Mouse (Mus musculus): ENCODE measurements around the gene B4galnt4. TPM values are rescaled to one million over a fixed set of nuclear protein-coding genes. Genes with fewer than 3 reads are reported as not detected.

The B4galnt4 gene
- polyA plus RNA-seq (2012) = 5.3 and 7.4 TPM in 2 replicates

DNA sequence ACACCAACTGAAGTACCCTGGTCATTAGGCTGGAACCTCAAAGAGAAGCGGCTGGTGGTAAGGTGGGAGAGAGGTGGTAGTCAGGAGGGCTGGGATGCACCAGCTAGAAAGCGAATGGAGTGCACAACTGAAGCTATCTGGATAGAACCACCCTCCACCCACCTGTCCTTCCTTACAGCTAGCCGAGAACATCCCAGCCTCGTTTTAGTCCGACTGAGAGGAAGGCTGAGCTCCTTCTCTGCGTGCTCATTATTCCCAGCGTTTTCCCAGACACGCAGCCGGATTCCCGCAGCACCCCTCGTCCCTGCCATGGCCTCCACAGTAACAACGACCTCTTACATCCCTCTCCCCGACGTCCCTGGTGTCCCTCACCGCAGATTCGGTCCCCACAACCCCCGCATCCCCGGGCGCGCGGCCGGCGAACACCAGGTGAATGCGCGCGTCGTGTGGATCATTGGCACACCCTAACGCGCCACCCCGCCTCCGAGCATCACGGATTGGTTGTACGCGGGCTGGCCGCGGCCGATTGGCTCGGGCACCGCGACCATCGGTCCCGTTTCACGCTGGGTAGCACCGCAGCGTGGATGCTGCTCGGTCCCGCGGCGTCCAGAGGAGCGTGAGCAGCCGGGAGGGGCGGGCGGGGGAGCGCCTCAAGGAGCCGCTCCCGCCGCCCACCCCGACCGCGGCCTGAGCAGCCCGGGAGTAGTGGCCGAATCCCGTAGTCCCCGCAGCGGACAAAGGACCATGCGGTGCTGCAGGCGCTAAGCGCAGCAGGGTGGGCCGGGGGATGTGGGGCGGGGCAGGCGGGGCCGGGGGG is at the start of gene B4galnt4:
Gene B4galnt4, plus strand, starts transcription at position 679 of the 817 bp plus-strand sequence.

GRCm38 (mm10) chr7:141017824-141018223 is 43.1 kb upstream of the B4galnt4 start, which contains the start of gene Ifitm6:
Gene Ifitm6, minus strand, starts transcription at chr7:141017924.

DNA sequence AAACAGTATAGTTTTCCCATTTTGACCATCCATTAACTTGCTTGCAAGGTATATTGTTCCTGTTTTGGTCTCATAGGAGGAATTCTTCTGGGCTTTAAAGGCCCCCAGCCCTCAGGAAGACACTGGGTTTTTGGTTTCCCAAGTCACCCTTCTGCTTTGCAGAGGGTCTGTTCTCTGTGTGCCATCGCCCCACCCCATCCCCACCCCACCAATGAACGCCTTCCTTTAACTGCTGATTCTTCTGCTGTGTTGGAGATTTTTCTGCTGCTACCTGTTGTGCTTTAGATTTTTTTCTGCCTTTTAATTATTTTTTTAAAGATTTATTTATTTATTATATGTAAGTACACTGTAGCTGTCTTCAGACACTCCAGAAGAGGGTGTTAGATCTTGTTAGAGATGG is 32.1 kb upstream of the B4galnt4 start, which contains the start of gene Gm17387:
Gene Gm17387, plus strand, starts transcription at position 301 of the 400 bp plus-strand sequence.

DNA sequence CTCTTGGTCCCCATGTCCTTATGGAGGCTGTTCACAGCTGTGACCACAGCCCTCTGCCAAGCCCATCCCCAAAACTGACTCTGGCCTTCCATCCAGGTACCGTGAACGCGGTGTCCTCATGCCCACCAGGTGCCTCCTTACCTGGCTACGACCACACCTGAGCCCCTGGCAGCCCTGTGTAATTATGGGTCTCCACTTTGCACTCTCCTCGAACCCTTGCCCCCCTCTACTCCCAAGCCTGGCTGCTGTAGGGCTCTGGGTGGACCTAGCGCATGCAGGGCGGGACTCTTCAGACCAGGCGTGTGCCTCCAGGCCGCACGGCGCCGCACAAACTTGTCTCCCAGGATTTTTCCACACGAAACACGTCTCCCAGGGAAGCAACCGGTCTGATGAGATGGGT is 16.9 kb downstream of the B4galnt4 start, which contains the start of gene Pkp3:
Gene Pkp3, plus strand, starts transcription at position 378 of the 400 bp plus-strand sequence.

DNA sequence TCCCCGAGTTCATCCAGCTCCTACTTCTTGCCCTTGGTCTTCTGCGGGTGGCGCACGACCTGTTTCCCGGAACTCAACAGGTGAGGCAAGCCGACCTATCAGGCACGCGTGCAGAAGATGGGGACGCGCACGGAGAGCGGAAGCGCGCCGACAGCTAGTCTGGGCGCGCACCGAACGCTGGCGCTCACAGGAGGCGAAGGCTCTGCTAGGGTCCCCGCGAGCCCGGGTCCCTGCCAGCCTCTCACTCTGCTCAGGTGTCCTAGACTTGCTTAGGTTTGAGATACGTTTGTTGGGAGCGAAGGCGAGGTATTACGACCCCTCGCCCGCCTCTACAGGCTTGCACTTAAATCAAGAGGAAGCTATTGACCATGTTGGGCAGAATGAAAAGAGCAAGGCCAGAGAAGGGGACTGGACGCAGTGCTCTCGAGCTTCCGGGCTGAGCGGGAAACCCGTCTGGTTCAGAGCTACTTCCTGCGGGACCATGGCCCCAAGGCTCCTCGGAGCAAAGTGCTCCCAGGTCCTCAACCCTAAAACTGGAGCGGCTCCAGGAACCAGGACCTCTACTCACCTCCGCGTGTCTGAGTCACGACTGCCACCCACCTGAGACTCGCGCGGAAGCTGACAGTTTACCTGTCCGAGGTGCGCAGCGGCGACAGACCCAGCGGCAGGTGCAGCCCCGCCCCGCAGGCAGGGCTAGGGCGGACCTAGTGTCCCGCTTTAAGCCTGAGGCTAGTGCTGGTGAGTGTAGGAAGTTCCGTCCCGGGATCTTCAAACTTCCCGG is 39.2 kb downstream of the B4galnt4 start, which contains the start of gene Sigirr:
Gene Sigirr, minus strand, starts transcription at position 662 of the 781 bp plus-strand sequence.

DNA sequence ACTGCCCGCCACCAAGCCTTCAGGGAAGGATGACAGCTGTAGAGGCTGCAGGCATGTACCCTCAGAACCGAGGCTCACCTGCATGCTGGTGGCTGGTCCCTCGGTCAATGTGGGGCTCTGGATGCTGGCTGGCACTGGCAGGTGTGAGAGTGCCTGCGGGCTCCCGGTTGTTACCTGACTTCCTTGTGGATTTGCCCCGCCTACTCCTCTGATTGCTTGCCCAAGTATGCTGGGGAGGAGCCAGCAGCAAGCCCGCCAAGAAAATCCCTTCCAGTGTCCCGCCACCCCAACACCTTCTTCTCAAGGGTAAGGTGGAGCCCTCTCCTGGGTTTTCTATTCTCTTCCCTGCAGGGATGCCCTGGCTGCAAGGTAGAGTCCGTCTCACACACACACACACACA is 56.7 kb downstream of the B4galnt4 start, which contains the start of gene Ano9:
Gene Ano9, minus strand, starts transcription at position 171 of the 400 bp plus-strand sequence.

Other genes with a start within 250 kb of the B4galnt4 start
- 0.04 TPM in 1 of 2 replicates, not detected in the other for gene Zfp941, start 238.9 kb upstream of the B4galnt4 start, polyA plus RNA-seq (2012)
- gene Urah, start 226.1 kb upstream of the B4galnt4 start, polyA plus RNA-seq (2012) = not detected in 2 replicates
- not detected in 2 replicates for gene Scgb1c1, start 215.6 kb upstream of the B4galnt4 start, polyA plus RNA-seq (2012)
- gene Odf3, start 213.3 kb upstream of the B4galnt4 start, polyA plus RNA-seq (2012) = not detected in 2 replicates
- 3.4 and 3.5 TPM in 2 replicates for gene Gm45785, start 204.8 kb upstream of the B4galnt4 start, polyA plus RNA-seq (2012)
- 81.9 and 99.2 TPM in 2 replicates for gene Ric8a, start 204.1 kb upstream of the B4galnt4 start, polyA plus RNA-seq (2012)
- gene Bet1l, start 203.5 kb upstream of the B4galnt4 start, polyA plus RNA-seq (2012) = 12.2 and 15.3 TPM in 2 replicates
- 72.0 and 88.0 TPM in 2 replicates for gene Psmd13, start 179.1 kb upstream of the B4galnt4 start, polyA plus RNA-seq (2012)
- 87.3 and 88.0 TPM in 2 replicates for gene Sirt3, start 178.8 kb upstream of the B4galnt4 start, polyA plus RNA-seq (2012)
- gene Cox8b, start 160.7 kb upstream of the B4galnt4 start, polyA plus RNA-seq (2012) = not detected in 2 replicates
- gene Nlrp6, start 140.2 kb upstream of the B4galnt4 start, polyA plus RNA-seq (2012) = 0.11 and 0.89 TPM in 2 replicates
- gene Pgghg, start 119.7 kb upstream of the B4galnt4 start, polyA plus RNA-seq (2012) = 12.1 and 13.0 TPM in 2 replicates
- gene Ifitm5, start 110.8 kb upstream of the B4galnt4 start, polyA plus RNA-seq (2012) = 0.30 and 0.40 TPM in 2 replicates
- not detected in 2 replicates for gene Gm45717, start 105.2 kb upstream of the B4galnt4 start, polyA plus RNA-seq (2012)
- 395 and 470 TPM in 2 replicates for gene Ifitm2, start 105.1 kb upstream of the B4galnt4 start, polyA plus RNA-seq (2012)
- 21.2 and 24.3 TPM in 2 replicates for gene Ifitm1, start 93.9 kb upstream of the B4galnt4 start, polyA plus RNA-seq (2012)
- gene Ifitm3, start 50.3 kb upstream of the B4galnt4 start, polyA plus RNA-seq (2012) = 34.6 and 44.1 TPM in 2 replicates
- 2.4 and 4.7 TPM in 2 replicates for gene Ifitm6, start 43.2 kb upstream of the B4galnt4 start, polyA plus RNA-seq (2012)
- gene Gm17387, start 32.0 kb upstream of the B4galnt4 start, polyA plus RNA-seq (2012) = not detected in 2 replicates
- 5.2 and 6.1 TPM in 2 replicates for gene Pkp3, start 17.1 kb downstream of the B4galnt4 start, polyA plus RNA-seq (2012)
- 25.0 and 28.0 TPM in 2 replicates for gene Sigirr, start 39.5 kb downstream of the B4galnt4 start, polyA plus RNA-seq (2012)
- gene Ano9, start 56.7 kb downstream of the B4galnt4 start, polyA plus RNA-seq (2012) = not detected in 2 replicates
- 57.1 and 69.8 TPM in 2 replicates for gene Ptdss2, start 61.3 kb downstream of the B4galnt4 start, polyA plus RNA-seq (2012)
- 24.0 and 25.0 TPM in 2 replicates for gene Rnh1, start 111.8 kb downstream of the B4galnt4 start, polyA plus RNA-seq (2012)
- gene Hras, start 132.9 kb downstream of the B4galnt4 start, polyA plus RNA-seq (2012) = 41.0 and 48.4 TPM in 2 replicates
- gene Lrrc56, start 133.1 kb downstream of the B4galnt4 start, polyA plus RNA-seq (2012) = 6.8 and 8.0 TPM in 2 replicates
- 0.20 and 0.49 TPM in 2 replicates for gene Lmntd2, start 153.0 kb downstream of the B4galnt4 start, polyA plus RNA-seq (2012)
- gene Rassf7, start 154.8 kb downstream of the B4galnt4 start, polyA plus RNA-seq (2012) = 13.1 and 15.1 TPM in 2 replicates
- 130 and 156 TPM in 2 replicates for gene Phrf1, start 167.7 kb downstream of the B4galnt4 start, polyA plus RNA-seq (2012)
- 47.5 and 78.3 TPM in 2 replicates for gene Irf7, start 205.4 kb downstream of the B4galnt4 start, polyA plus RNA-seq (2012)
- gene Cdhr5, start 215.7 kb downstream of the B4galnt4 start, polyA plus RNA-seq (2012) = 0.04 TPM in 1 of 2 replicates, not detected in the other
- gene Sct, start 218.0 kb downstream of the B4galnt4 start, polyA plus RNA-seq (2012) = not detected in 2 replicates
- 0.03 TPM in 1 of 2 replicates, not detected in the other for gene Drd4, start 230.9 kb downstream of the B4galnt4 start, polyA plus RNA-seq (2012)